Mouse (Mus musculus) C2C12 (cell line): ENCODE results near the gene Zfhx3.

Experiments used
- CEBPB ChIP-seq: IDR thresholded peaks from one replicate; pipeline ENCODE4 v1.6.1; 2011; ENCODE audit warnings: low read depth, mild to moderate bottlenecking, control low read depth, moderate library complexity
- CTCF ChIP-seq: IDR thresholded peaks from one replicate; pipeline ENCODE4 v1.5.1; 2011; ENCODE audit not compliant: control insufficient read depth, insufficient read depth, insufficient read length
- FOSL1 ChIP-seq: IDR thresholded peaks from one replicate; pipeline ENCODE4 v1.8.0; 2011; ENCODE audit warnings: mild to moderate bottlenecking, low read length; ENCODE audit not compliant: poor library complexity, insufficient read depth, severe bottlenecking
- MAX ChIP-seq: IDR thresholded peaks from one replicate; pipeline ENCODE4 v1.6.1; 2011; ENCODE audit warnings: mild to moderate bottlenecking, control low read depth
- MYOD1 ChIP-seq: IDR thresholded peaks from one replicate; pipeline ENCODE4 v1.6.1; 2011; ENCODE audit warnings: low read depth; ENCODE audit not compliant: control insufficient read depth, insufficient read length
- MYOG ChIP-seq: IDR thresholded peaks from one replicate; pipeline ENCODE4 v1.6.1; 2011; ENCODE audit not compliant: control insufficient read depth, insufficient read length; ENCODE audit errors: extremely low read depth
- USF1 ChIP-seq: IDR thresholded peaks from one replicate; pipeline ENCODE4 v1.6.1; 2011; ENCODE audit warnings: low read depth, mild to moderate bottlenecking, control low read depth, moderate library complexity

DNA sequence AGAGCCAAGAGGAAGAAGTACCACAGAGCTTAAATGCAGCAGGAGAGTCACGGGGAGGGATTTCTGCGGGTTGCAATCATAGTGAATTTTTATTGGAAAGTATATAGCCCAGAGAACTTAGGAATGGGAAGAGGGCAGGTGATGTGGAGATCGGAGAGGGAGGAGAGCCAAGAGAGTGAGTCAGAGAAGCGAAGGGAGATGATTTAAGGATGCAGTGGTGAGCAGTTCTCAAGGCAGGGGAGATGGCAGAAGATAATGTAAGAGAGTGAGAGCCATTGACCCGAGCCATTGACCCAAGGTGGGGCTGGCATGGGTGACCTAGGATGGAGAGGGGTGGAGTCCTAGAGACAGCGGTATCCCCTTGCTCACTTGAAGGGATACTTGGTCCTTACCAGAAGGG, 838.3 kb downstream of the Zfhx3 start:
- TF ChIP-seq CTCF = no peak
- no peak for TF ChIP-seq MAX
- TF ChIP-seq CEBPB = no peak
- no peak for TF ChIP-seq USF1
- TF ChIP-seq MYOD1 = no peak
- TF ChIP-seq MYOG = no peak
- no peak for TF ChIP-seq FOSL1
